Mouse (Mus musculus): ENCODE data around the gene Lpin3.

GRCm38 (mm10) chr2:160940930-160941709 is 60.6 kb downstream of the Lpin3 start:
- TF ChIP-seq CTCF (IDR thresholded peaks at IDR 0.05; ENCODE audit: low read depth, low read length) (no peak), POLR2AphosphoS5 (IDR thresholded peaks at IDR 0.05; ENCODE audit: insufficient replicate concordance, low read depth, low read length) (no peak), GATA1 (IDR thresholded peaks at IDR 0.05; ENCODE audit: borderline replicate concordance, low read length) (no peak), TAL1 (conservative IDR thresholded peaks at IDR 0.05; ENCODE audit: low read depth, low read length) (no peak), GATA2 (IDR thresholded peaks at IDR 0.05; ENCODE audit: borderline replicate concordance, low read depth, low read length) (no peak)
